Mouse (Mus musculus) mature B cell (primary cell): ENCODE measurements around the gene Tmem9b.

ENCODE experiments used
- in situ Hi-C: fragments of 300-500 bp; cut with MboI; formaldehyde crosslinking; loops from 2 replicates; pipeline ENCODE4 v1.14.3; 2019

The Tmem9b gene

GRCm38 (mm10) chr7:109739822-109740370 is 12.8 kb downstream of the Tmem9b start:
- in situ Hi-C loops, result no loop called here

DNA sequence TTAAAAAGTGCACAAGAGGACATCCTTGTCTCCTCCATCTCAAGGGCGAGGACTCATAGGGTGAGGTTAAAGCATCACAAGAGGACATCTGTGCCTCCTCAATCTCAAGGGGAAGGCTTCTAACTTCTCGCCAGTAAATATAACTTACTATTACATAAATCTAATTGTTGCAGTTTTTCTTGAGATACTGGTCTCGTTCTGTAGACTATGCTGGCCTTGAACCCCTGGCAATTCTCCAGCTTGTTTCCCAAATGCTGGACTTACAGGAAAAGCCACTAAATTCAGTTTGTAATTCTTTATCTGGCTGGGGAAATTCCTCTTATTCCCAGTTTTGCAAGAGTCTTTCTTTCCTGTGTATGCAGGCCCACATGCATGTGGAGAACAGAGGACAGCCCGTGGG is 17.9 kb downstream of the Tmem9b start:
- in situ Hi-C loops, result no loop called here

GRCm38 (mm10) chr7:109731626-109732025 is 21.0 kb downstream of the Tmem9b start, which contains the start of gene Ascl3:
TSS of gene Ascl3 (minus strand) at chr7:109731726.
- in situ Hi-C loops, result no loop called here

- in situ Hi-C loops, result no loop called here
Observed at GRCm38 (mm10) chr7:109723697-109724096, 29.0 kb downstream of the Tmem9b start, which contains the start of gene BC051019. TSS of gene BC051019 (minus strand) at chr7:109723850.

GRCm38 (mm10) chr7:109723114-109723513 is 29.6 kb downstream of the Tmem9b start:
- in situ Hi-C loops, result no loop called here

DNA sequence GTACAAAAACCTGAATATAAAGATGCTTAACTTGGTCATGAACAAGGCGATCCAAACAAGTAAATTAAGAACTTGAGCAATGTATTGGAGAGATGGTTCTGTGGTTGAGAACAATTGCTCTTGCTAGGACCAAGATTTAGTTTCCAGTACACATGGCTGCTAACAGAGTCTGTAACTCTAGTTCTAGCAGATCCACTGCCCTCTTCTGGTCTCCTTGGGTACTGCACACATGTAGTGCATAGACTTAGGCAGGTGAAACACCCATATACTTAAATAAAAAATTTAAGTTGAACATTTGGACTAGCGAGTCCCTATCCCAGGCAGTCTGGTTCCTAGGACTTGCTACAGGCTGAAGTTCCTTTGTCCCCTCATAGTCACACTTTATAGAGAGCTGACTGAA is 30.1 kb downstream of the Tmem9b start:
- in situ Hi-C loops, result no loop called here

GRCm38 (mm10) chr7:109719286-109719685 is 33.4 kb downstream of the Tmem9b start:
- in situ Hi-C loops, result no loop called here

- in situ Hi-C loops, result no loop called here
Observed at GRCm38 (mm10) chr7:109713434-109713982, 39.2 kb downstream of the Tmem9b start.

GRCm38 (mm10) chr7:109712198-109712597 is 40.5 kb downstream of the Tmem9b start:
- in situ Hi-C loops, result no loop called here

GRCm38 (mm10) chr7:109710069-109710468 is 42.6 kb downstream of the Tmem9b start:
- in situ Hi-C loops, result no loop called here

DNA sequence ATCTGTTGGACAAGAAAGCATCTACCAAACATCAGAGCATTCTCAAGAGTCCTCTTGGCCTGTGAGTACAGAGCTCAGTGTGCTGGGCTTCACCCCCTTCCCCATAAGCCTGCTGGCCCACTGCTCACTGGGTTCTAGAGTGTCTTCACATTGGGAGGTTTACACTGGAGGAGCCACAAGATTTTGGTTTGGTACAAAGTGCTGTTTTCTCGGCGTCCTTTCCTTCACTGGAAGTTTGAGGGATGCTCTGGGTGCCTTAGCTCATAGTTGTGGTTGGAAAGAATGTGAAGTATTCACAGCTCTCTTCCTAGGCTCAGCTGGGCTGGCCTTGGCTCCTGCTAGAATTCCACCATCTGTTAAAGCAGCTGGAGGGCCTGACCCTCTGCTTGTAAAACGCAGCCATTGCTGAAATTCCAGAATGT is 43.7 kb downstream of the Tmem9b start:
- in situ Hi-C loops, result no loop called here

GRCm38 (mm10) chr7:109707023-109707785 is 45.5 kb downstream of the Tmem9b start:
- in situ Hi-C loops, result no loop called here

DNA sequence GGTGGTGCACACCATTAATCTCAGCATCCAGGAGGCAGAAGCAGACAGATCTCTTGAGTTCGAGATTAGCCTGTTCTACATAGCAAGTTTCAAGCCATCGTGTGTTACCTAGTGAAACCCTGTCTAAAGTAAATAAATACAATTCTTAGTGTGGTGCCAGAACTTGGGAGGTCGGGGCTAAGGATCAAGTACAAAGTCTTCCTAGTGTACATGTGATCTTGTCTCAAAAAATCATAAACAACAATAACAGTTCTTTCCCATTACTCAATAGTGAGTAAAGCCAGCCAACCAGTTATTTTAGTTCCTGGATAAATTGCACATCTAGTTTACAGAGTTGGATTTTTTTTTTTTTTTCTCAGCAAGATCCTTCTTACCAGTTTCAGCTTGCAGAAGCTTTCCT is 48.2 kb downstream of the Tmem9b start:
- in situ Hi-C loops, result no loop called here

DNA sequence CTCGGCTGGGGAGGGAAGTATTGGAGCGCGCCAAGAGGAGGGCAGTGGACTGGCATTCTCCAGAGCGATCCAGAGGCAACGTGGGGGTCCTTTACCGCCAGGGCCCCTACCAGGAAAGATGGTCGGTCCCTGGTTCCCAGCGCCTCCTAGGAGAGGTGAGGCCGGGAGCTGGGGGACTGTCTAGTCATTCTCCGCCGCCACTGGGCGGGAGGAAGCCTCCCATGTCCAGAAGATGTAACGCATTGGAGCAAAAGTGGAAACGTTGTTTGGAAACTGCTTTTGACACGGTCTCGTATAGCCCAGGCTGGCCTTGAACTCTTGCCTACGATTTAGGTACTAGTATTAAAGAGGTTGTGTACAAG is 48.7 kb downstream of the Tmem9b start:
- in situ Hi-C loops, result no loop called here

- in situ Hi-C loops, result no loop called here
Observed at GRCm38 (mm10) chr7:109703190-109704015, 49.3 kb downstream of the Tmem9b start, which contains the start of the genes St5 and Akip1. TSS of gene St5 (minus strand) at chr7:109703605. TSS of gene Akip1 (plus strand) at chr7:109703690.

GRCm38 (mm10) chr7:109702721-109703120 is 50.0 kb downstream of the Tmem9b start:
- in situ Hi-C loops, result no loop called here

- in situ Hi-C loops, result no loop called here
Observed at GRCm38 (mm10) chr7:109700213-109700612, 52.5 kb downstream of the Tmem9b start.

GRCm38 (mm10) chr7:109695339-109695726 is 57.3 kb downstream of the Tmem9b start:
- in situ Hi-C loops, result no loop called here

DNA sequence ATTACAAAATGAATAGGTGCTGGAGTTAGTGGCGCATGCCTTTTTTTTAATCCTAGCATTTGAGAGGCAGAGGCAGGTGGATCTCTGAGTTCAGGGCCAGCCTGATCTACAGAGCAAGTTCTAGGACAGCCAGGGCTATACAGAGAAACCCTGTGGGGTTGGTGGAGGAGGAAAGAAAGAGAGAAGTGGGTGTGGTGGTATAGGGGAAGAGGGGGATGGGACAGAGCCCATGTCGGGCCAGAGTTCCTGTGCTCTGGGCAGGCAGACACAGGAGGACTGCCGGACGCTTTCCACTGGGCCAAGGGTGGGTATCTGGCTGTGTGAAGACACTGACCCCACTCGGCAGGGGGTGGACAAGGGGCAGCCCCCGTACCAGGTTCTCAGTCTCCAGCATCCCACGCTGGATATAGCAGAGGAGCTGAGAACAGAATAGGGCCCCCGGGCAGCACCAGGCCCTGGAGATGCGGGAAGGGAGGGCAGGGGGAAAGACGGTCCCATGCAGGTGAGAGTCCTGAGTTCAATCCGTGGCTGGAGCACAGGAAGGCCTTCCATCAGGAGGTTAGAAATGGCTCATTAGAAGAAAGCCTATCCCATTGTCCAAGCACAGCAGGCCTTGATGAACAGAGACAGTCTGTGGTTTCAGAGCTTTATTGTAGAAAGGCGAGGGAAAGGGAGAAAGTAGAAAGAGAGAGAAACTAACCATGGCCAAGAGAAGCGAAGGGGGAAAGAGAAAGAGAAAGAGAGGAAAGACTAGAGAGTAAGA is 57.9 kb downstream of the Tmem9b start:
- in situ Hi-C loops, result no loop called here

DNA sequence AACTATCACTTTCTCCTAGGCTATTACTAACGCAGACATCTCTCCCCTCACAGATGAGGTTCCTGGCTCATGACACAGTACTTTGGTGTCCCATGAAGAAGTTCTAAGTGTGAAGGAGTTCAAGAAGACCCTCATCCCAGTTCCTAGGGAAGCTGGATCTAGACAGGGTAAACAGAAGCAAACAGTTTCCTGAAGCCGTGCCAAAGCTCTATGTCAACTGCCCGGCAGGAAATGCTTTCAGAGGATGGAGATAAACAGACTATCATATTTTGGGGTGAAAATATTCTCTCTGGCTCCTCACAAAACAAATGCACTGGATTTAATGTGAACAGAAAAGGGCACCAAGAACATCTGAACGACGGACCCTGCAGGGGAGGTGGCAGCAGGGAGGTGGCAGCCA is 61.7 kb downstream of the Tmem9b start:
- in situ Hi-C loops, result no loop called here

- in situ Hi-C loops, result no loop called here
Observed at GRCm38 (mm10) chr7:109690101-109690500, 62.6 kb downstream of the Tmem9b start.
